14 mouse cellular contexts compared by ENCODE assay signal in the genomic region with DNA sequence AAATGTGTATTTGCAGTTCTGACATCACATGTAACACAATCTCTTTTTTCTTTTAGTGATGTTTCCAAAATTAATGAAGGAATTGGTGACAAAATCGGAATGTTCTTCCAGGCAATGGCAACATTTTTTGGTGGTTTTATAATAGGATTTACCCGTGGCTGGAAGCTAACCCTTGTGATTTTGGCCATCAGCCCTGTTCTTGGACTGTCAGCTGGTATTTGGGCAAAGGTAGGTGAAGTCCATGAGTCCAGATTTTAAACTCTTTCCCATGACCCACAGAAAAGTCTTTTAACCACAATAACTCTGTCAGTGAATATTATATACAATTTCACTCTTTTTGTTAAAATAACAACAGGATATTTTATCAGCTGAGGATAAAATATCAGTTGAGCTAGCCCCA.
"Had no signal": no experiment of that assay in that cellular context is flagged by ENCODE, and none has a peak within 500 bp of the region (broad histone marks: within the 10 kb centered on the region; RNA-seq: fewer than 3 reads in every experiment).

No protein-coding gene starts in this region.

- H3K27ac ChIP-seq: intestine, embryonic 15.5 days; left cerebral cortex, adult 2 months; limb, embryonic 10.5 days; liver, embryonic 13.5 days; lung, embryonic 15.5 days; midbrain, embryonic 12.5 days; neural tube, embryonic 13.5 days had no signal

- H3K4me2 ChIP-seq: intestine, embryonic 15.5 days; liver, embryonic 13.5 days; lung, embryonic 15.5 days; midbrain, embryonic 12.5 days; neural tube, embryonic 13.5 days had no signal

- H3K27me3 ChIP-seq: intestine, embryonic 15.5 days; liver, embryonic 13.5 days; lung, embryonic 15.5 days; midbrain, embryonic 12.5 days; neural tube, embryonic 13.5 days had no signal

- H3K36me3 ChIP-seq: intestine, embryonic 15.5 days; limb, embryonic 10.5 days; liver, embryonic 13.5 days; lung, embryonic 15.5 days; midbrain, embryonic 12.5 days; neural tube, embryonic 13.5 days had no signal

- ATAC-seq: intestine, embryonic 15.5 days; liver, postnatal 0 days; midbrain, embryonic 16.5 days had no signal

- DNase-seq: liver, embryonic 13.5 days; liver, postnatal 0 days; retina, postnatal 1 day; right cerebral cortex, postnatal 4 days; spleen, adult 18-20 months; thymus, adult 2 months; thymus, postnatal 25 days had no signal

- H3K4me1 ChIP-seq: intestine, embryonic 15.5 days; limb, embryonic 10.5 days; liver, embryonic 13.5 days; lung, embryonic 15.5 days; midbrain, embryonic 12.5 days; neural tube, embryonic 13.5 days had no signal

- H3K9ac ChIP-seq: intestine, embryonic 15.5 days; liver, embryonic 13.5 days; liver, postnatal 0 days; lung, embryonic 15.5 days; midbrain, embryonic 12.5 days; neural tube, embryonic 13.5 days had no signal

- H3K4me3 ChIP-seq: intestine, embryonic 15.5 days; left cerebral cortex, adult 2 months; limb, embryonic 10.5 days; liver, embryonic 13.5 days; lung, embryonic 15.5 days; midbrain, embryonic 12.5 days; neural tube, embryonic 13.5 days had no signal

- H3K9me3 ChIP-seq: intestine, embryonic 15.5 days; limb, embryonic 10.5 days; liver, embryonic 13.5 days; lung, embryonic 15.5 days; midbrain, embryonic 12.5 days; neural tube, embryonic 13.5 days had no signal
